ENCODE assay signal across 8 mouse cellular contexts in genomic region chr9:110244889-110245589, GRCm38 (mm10). TPM values are rescaled to one million over a fixed set of nuclear protein-coding genes. Genes with fewer than 3 reads are reported as not detected.
DNase-seq lines count a peak whose midpoint lies in the region; ATAC-seq lines count a peak whose summit lies in the region.

No protein-coding gene starts in this region.

- H3K9me3 ChIP-seq in embryonic facial prominence, embryonic 15.5 days (replicated peaks) = no peaks in the 10 kb centered on the region
- H3K9me3 ChIP-seq in hindbrain, embryonic 10.5 days = no peaks in the 10 kb centered on the region
- no peaks in the 10 kb centered on the region for H3K9me3 ChIP-seq in midbrain, embryonic 12.5 days

- no peak for ATAC-seq in CD4-positive, CD25-positive, alpha-beta regulatory T cell, adult 4 months
- ATAC-seq in embryonic facial prominence, embryonic 15.5 days (ENCODE audit: insufficient number of reproducible peaks, low FRiP score, low TSS enrichment, low read depth) = peak; percentile 45; the same call in 1 of the 2 replicates
- peak; percentile 32 for ATAC-seq in midbrain, embryonic 12.5 days (ENCODE audit: low FRiP score, low read depth)

- H3K4me3 ChIP-seq in embryonic facial prominence, embryonic 15.5 days (replicated peaks) = peak overlapping the region; percentile 71
- peak overlapping the region; percentile 78 for H3K4me3 ChIP-seq in hindbrain, embryonic 10.5 days
- peak overlapping the region; percentile 69 for H3K4me3 ChIP-seq in midbrain, embryonic 12.5 days

- H3K4me2 ChIP-seq in embryonic facial prominence, embryonic 15.5 days (replicated peaks) = peak overlapping the region; percentile 100
- H3K4me2 ChIP-seq in midbrain, embryonic 12.5 days (replicated peaks) = peak overlapping the region; percentile 99

- WGBS in embryonic facial prominence, embryonic 15.5 days = under 1% methylated on average over 92 of the region's 93 CpGs
- WGBS in hindbrain, embryonic 10.5 days = 1% methylated on average over 93 of the region's 93 CpGs
- WGBS in midbrain, embryonic 12.5 days = under 1% methylated on average over 93 of the region's 93 CpGs

- H3K27me3 ChIP-seq in embryonic facial prominence, embryonic 15.5 days = peaks cover 11% of the 10 kb centered on the region; the same call in 1 of the 2 replicates
- peaks cover 52% of the 10 kb centered on the region for H3K27me3 ChIP-seq in hindbrain, embryonic 10.5 days (ENCODE audit: insufficient read depth, poor library complexity, severe bottlenecking)
- H3K27me3 ChIP-seq in midbrain, embryonic 12.5 days = peaks cover 6% of the 10 kb centered on the region; the same call in 1 of the 2 replicates
- H3K27me3 ChIP-seq in splenic B cell, adult 2 months (ENCODE audit: control insufficient read depth, insufficient read depth, low read length, poor library complexity, severe bottlenecking) = peaks cover 2% of the 10 kb centered on the region; the same call in 1 of the 2 replicates

- H3K36me3 ChIP-seq in embryonic facial prominence, embryonic 15.5 days = peaks cover 13% of the 10 kb centered on the region; the same call in 1 of the 2 replicates
- peaks cover 34% of the 10 kb centered on the region for H3K36me3 ChIP-seq in hindbrain, embryonic 10.5 days
- peaks cover 20% of the 10 kb centered on the region; the same call in 1 of the 2 replicates for H3K36me3 ChIP-seq in midbrain, embryonic 12.5 days
- H3K36me3 ChIP-seq in splenic B cell, adult 2 months (ENCODE audit: control insufficient read depth, insufficient read depth, low read length, poor library complexity, severe bottlenecking) = peaks cover 1% of the 10 kb centered on the region; the same call in 1 of the 2 replicates

- H3K27ac ChIP-seq in embryonic facial prominence, embryonic 15.5 days (replicated peaks) = no peak overlapping the region
- peak overlapping the region; percentile 89 for H3K27ac ChIP-seq in hindbrain, embryonic 10.5 days
- H3K27ac ChIP-seq in midbrain, embryonic 12.5 days (replicated peaks) = peak overlapping the region; percentile 81

- DNase-seq in CD4-positive, CD25-positive, alpha-beta regulatory T cell, adult 2 months (ENCODE audit: low read depth, low spot score) = peak; percentile 31
- DNase-seq in adrenal gland, postnatal 25 days = peak; percentile 70
- peak; percentile 57 for DNase-seq in hindbrain, embryonic 10.5 days (ENCODE audit: low spot score)
- DNase-seq in left cerebral cortex, adult 11 months (ENCODE audit: low spot score) = peak; percentile 54
- peak; percentile 10 for DNase-seq in splenic B cell, adult 2 months (ENCODE audit: low read depth, low spot score)

- H3K9ac ChIP-seq in embryonic facial prominence, embryonic 15.5 days = peak overlapping the region; percentile 31
- peak overlapping the region; percentile 76 for H3K9ac ChIP-seq in midbrain, embryonic 12.5 days (replicated peaks)

- peaks cover 17% of the 10 kb centered on the region for H3K4me1 ChIP-seq in embryonic facial prominence, embryonic 15.5 days
- H3K4me1 ChIP-seq in hindbrain, embryonic 10.5 days (replicated peaks) = peaks cover 48% of the 10 kb centered on the region
- peaks cover 31% of the 10 kb centered on the region for H3K4me1 ChIP-seq in midbrain, embryonic 12.5 days

RNA-seq across cellular contexts. Expression of gene Cspg5, which starts 1.5 kb away (rescaled TPM):
- under 1 TPM; 0.24 to 0.57 TPM for polyA plus RNA-seq in CD4-positive, CD25-positive, alpha-beta regulatory T cell, adult 4 months (2017; shearing (Covaris generic))
- 23.1 and 26.6 TPM in 2 replicates for total RNA-seq in adrenal gland, postnatal 25 days (2021)
- 13.0 and 14.7 TPM in 2 replicates for polyA plus RNA-seq in embryonic facial prominence, embryonic 15.5 days (2015; fragmentation: Nextera tagmentation; extraction: Ambion mirVana)
- 7.0 and 15.1 TPM in 2 replicates for polyA plus RNA-seq in hindbrain, embryonic 10.5 days (2016; fragmentation: Nextera tagmentation; extraction: Ambion mirVana)
- polyA plus RNA-seq in midbrain, embryonic 12.5 days (2016; fragmentation: Nextera tagmentation; extraction: Ambion mirVana) = 25.3 and 31.3 TPM in 2 replicates

RNA-seq across cellular contexts. Expression of gene Elp6, which starts 59.9 kb away (rescaled TPM):
- 10 to 100 TPM; 13.5 to 23.8 TPM for polyA plus RNA-seq in CD4-positive, CD25-positive, alpha-beta regulatory T cell, adult 4 months (2017; shearing (Covaris generic))
- 8.1 and 10.1 TPM in 2 replicates for total RNA-seq in adrenal gland, postnatal 25 days (2021)
- polyA plus RNA-seq in embryonic facial prominence, embryonic 15.5 days (2015; fragmentation: Nextera tagmentation; extraction: Ambion mirVana) = 24.1 and 24.9 TPM in 2 replicates
- polyA plus RNA-seq in hindbrain, embryonic 10.5 days (2016; fragmentation: Nextera tagmentation; extraction: Ambion mirVana) = 45.6 TPM in 2 replicates
- polyA plus RNA-seq in midbrain, embryonic 12.5 days (2016; fragmentation: Nextera tagmentation; extraction: Ambion mirVana) = 34.8 and 38.7 TPM in 2 replicates

Comparison
In these comparisons a context has a peak if more than half of its experiments do, and no peak if none do; other contexts are left out.
1. DNase-seq: peak in every context shown above with its lines; median percentile 70 in adrenal gland, postnatal 25 days; 57 in hindbrain, embryonic 10.5 days; 54 in left cerebral cortex, adult 11 months; 31 in CD4-positive, CD25-positive, alpha-beta regulatory T cell, adult 2 months; 10 in splenic B cell, adult 2 months.